Mouse (Mus musculus) pancreas, adult 10 weeks (tissue): ENCODE data around the gene Fbxw10. TPM values are rescaled to one million over a fixed set of nuclear protein-coding genes. Genes with fewer than 3 reads are reported as not detected.

Experiments
- polyA plus RNA-seq: library from polyadenylated mRNA; stranded (reverse); fragments of 350-450 nt; fragmentation: Illumina TruSeq; extraction: RNeasy Lipid Tissue Mini Kit (QIAGEN cat#74804); gene quantifications from one replicate; pipeline ENCODE4 v1.2.3, GENCODE M21; 2015; ENCODE audit warnings: low read depth, low replicate concordance; ENCODE audit not compliant: insufficient read depth

The Fbxw10 gene
- polyA plus RNA-seq, result 0.41 TPM

GRCm38 (mm10) chr11:62846961-62847654, at the start of gene Fbxw10:
Gene Fbxw10, plus strand, starts transcription at chr11:62847069.

GRCm38 (mm10) chr11:62820059-62820541, 26.8 kb upstream of the Fbxw10 start, which contains the start of gene Trim16:
Gene Trim16, plus strand, starts transcription at chr11:62820231.

GRCm38 (mm10) chr11:62879220-62880048, 32.6 kb downstream of the Fbxw10 start, which contains the start of gene Tvp23b:
Gene Tvp23b, plus strand, starts transcription at chr11:62879455.

Other genes with a start within 250 kb of the Fbxw10 start
- gene Lrrc75a, start 198.5 kb upstream of the Fbxw10 start, polyA plus RNA-seq, result 2.2 TPM
- gene Mmgt2, start 198.4 kb upstream of the Fbxw10 start, polyA plus RNA-seq, result 4.5 TPM
- 2.0 TPM for gene Zfp287, start 115.2 kb upstream of the Fbxw10 start, polyA plus RNA-seq
- not detected for gene Gm10428, start 94.0 kb upstream of the Fbxw10 start, polyA plus RNA-seq
- gene Zfp286, start 57.6 kb upstream of the Fbxw10 start, polyA plus RNA-seq, result 1.0 TPM
- gene Trim16, start 26.8 kb upstream of the Fbxw10 start, polyA plus RNA-seq, result 4.9 TPM
- 10.3 TPM for gene Tvp23b, start 32.4 kb downstream of the Fbxw10 start, polyA plus RNA-seq
- gene Cdrt4, start 104.1 kb downstream of the Fbxw10 start, polyA plus RNA-seq, result not detected
- not detected for gene Tekt3, start 214.6 kb downstream of the Fbxw10 start, polyA plus RNA-seq